Mouse (Mus musculus) lung, embryonic 14.5 days (tissue): Measurements from ENCODE around the gene Pygl. TPM values are rescaled to one million over a fixed set of nuclear protein-coding genes. Genes with fewer than 3 reads are reported as not detected.
"Not testable (repeated sequence)": the region's sequence is repeated elsewhere in the genome, so short reads cannot be mapped to it uniquely, and the experiment has no call there.

Experiments used
- ATAC-seq: fragments of 200-750 bp; cut with Nextera tagmentation; 2 replicates; pipeline ENCODE4 v1.8.0; 2017; ENCODE audit warnings: mild to moderate bottlenecking, moderate TSS enrichment, moderate library complexity; ENCODE audit not compliant: insufficient read depth
- DNase-seq: peaks from one replicate; pipeline ENCODE4 v3.0.0-alpha.2; 2015
- H3K27ac ChIP-seq: fragments of 300-500 bp; sonication (generic); 2 replicates; pipeline ENCODE4 v1.5.1; 2014; ENCODE audit warnings: low read depth, mild to moderate bottlenecking, moderate library complexity
- H3K27me3 ChIP-seq: fragments of 300-500 bp; sonication (generic); 2 replicates; pipeline ENCODE4 v1.6.1; 2014; ENCODE audit warnings: low read length, control low read depth; ENCODE audit not compliant: insufficient read depth
- H3K36me3 ChIP-seq: fragments of 300-500 bp; sonication (generic); 2 replicates; pipeline ENCODE4 v1.6.1; 2014; ENCODE audit warnings: control low read depth; ENCODE audit not compliant: insufficient read depth
- H3K4me1 ChIP-seq: fragments of 300-500 bp; sonication (generic); 2 replicates; pipeline ENCODE4 v1.6.1; 2014; ENCODE audit warnings: antibody characterized with exemption, control low read depth; ENCODE audit not compliant: insufficient read depth
- H3K4me2 ChIP-seq: fragments of 300-500 bp; sonication (generic); 2 replicates; pipeline ENCODE4 v1.6.1; 2014; ENCODE audit warnings: mild to moderate bottlenecking
- H3K4me3 ChIP-seq: fragments of 300-500 bp; sonication (generic); 2 replicates; pipeline ENCODE4 v1.5.1; 2014; ENCODE audit warnings: low read depth, low read length
- H3K9ac ChIP-seq: fragments of 300-500 bp; sonication (generic); 2 replicates; pipeline ENCODE4 v1.6.1; 2014
- H3K9me3 ChIP-seq: fragments of 300-500 bp; sonication (generic); 2 replicates; pipeline ENCODE4 v1.6.1; 2016; ENCODE audit warnings: low read depth, low read length, control low read depth
- CTCF ChIP-seq: IDR thresholded peaks from 2 replicates; pipeline ENCODE4 v1.5.1; 2016; ENCODE audit warnings: antibody characterized with exemption, low read depth
- WGBS: fragments of 180-500 bp; shearing (Covaris S2); extraction: QIAGEN DNeasy Blood & Tissue Kit; methylation state at CpG from one replicate; pipeline ENCODE4 v1.1.7; 2014; 5-methylcytosine and 5-hydroxymethylcytosine counted together
- polyA plus RNA-seq: library from polyadenylated mRNA; unstranded; fragments of >200 nt; fragmentation: Nextera tagmentation; extraction: Ambion mirVana; gene quantifications from 2 replicates; pipeline ENCODE4 v1.2.1, GENCODE M21; 2014

The Pygl gene
- polyA plus RNA-seq, 1 experiment from 2014 or later = 39.0 TPM

DNA sequence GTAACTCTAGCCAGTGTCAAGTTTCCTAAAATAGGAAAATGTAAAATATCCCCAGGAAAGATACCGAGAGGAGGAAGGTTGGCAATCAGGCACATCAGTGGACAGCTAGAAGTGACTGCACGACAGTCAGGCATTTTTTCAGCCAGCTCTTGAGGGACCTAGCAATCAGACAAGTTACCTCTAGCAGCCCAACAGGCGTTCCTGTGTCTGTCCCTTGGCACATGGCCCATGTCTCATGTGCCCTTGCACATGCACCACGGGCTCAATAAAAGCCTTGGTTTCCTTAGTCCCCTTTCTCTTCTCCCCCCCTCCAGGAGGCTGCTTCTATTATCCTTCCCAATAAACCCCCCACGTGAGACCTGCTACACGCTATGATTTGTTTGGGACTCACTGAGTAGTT is 75.1 kb downstream of the Pygl start:
- no peak overlapping the region for H3K4me3 ChIP-seq
- 73% methylated on average over 6 of the region's 6 CpGs for WGBS
- no peak overlapping the region for H3K27ac ChIP-seq
- H3K9ac ChIP-seq = no peak overlapping the region
- no peak for TF ChIP-seq CTCF
- ATAC-seq = no peak
- no peak for DNase-seq
- H3K9me3 ChIP-seq = no peaks in the 10 kb centered on the region
- H3K4me2 ChIP-seq = no peak overlapping the region
- no peaks in the 10 kb centered on the region for H3K27me3 ChIP-seq
- 0 out of 2 replicates have a peak, but pooled peaks cover 1% of the 10 kb centered on the region for H3K4me1 ChIP-seq
- H3K36me3 ChIP-seq = no peaks in the 10 kb centered on the region

DNA sequence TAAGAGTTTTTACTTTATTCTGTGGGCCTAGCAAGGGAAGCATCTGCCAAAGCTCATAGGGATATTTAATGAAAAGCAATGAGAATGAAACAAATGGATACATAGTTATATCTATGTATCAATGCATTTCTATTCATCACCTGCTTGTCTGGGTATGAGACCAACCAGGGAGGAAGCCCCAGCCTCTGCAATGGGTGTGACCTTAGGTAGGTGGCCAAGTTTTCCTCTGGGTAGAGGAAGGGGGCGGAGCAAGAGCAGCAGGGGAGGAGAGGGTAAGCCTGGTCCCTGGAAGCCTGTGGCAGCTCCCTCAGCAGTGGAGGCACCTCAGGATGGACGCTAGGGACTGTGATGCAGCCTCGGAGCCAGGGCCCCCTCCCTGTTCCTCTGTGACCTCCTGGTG is 77.4 kb downstream of the Pygl start, which contains the start of gene Abhd12b:
Gene Abhd12b, plus strand, starts transcription at position 301 of the 400 bp plus-strand sequence.
- Histone ChIP-seq H3K27me3 (no peaks in the 10 kb centered on the region), H3K9ac (no peak within 1 kb of the TSS), H3K4me2 (no peak within 1 kb of the TSS), H3K4me3 (no peak within 1 kb of the TSS), H3K4me1 (0 out of 2 replicates have a peak, but pooled peaks cover 1% of the 10 kb centered on the region), H3K36me3 (no peaks in the 10 kb centered on the region), H3K27ac (no peak within 1 kb of the TSS), H3K9me3 (no peaks in the 10 kb centered on the region)
- 55% methylated on average over 3 of the region's 3 CpGs for WGBS
- no peak for DNase-seq
- no peak for ATAC-seq
- TF ChIP-seq CTCF = no peak

DNA sequence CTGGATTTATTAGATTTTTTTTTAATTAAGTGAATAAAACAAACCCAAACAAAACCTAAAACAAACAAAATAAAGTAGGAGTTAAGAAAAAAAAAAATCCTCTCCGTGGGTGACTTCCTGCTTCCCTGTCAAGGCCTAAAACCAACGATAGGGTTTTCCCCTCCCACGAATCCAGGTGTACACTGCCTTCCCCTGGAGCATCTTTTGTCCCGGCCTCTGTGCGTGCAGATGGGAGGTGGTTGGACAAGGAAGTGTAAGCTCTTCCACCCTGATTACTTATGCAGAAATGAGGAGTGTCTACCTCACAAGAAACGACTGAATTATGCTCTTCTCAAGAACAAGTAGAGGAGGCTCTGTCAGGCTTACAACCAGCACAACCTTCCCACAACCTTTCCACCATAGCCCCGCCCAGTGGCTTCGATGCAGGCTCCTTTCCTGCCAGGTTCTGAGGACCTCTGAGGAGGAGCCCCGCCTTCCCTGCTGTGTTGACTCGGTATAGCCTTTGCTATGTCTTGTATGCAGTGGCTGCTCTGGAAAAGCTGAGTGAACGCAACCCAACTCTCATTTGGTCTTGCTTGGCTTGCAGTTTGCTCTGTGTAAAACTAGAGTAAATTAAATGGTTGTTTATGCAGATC is 82.5 kb downstream of the Pygl start:
- DNase-seq (peak; percentile 45), ATAC-seq (no peak)
- peaks cover 13% of the 10 kb centered on the region for H3K4me1 ChIP-seq
- H3K9ac ChIP-seq = peak overlapping the region; percentile 26; the same call in 1 of the 2 replicates
- no peak overlapping the region; the same call in 1 of the 2 replicates for H3K27ac ChIP-seq
- WGBS = 13% methylated on average over 11 of the region's 11 CpGs
- H3K4me2 ChIP-seq = peak overlapping the region; percentile 62
- no peaks in the 10 kb centered on the region for H3K27me3 ChIP-seq
- H3K4me3 ChIP-seq = peak overlapping the region; percentile 29
- TF ChIP-seq CTCF = no peak
- H3K36me3 ChIP-seq = no peaks in the 10 kb centered on the region
- H3K9me3 ChIP-seq = no peaks in the 10 kb centered on the region

DNA sequence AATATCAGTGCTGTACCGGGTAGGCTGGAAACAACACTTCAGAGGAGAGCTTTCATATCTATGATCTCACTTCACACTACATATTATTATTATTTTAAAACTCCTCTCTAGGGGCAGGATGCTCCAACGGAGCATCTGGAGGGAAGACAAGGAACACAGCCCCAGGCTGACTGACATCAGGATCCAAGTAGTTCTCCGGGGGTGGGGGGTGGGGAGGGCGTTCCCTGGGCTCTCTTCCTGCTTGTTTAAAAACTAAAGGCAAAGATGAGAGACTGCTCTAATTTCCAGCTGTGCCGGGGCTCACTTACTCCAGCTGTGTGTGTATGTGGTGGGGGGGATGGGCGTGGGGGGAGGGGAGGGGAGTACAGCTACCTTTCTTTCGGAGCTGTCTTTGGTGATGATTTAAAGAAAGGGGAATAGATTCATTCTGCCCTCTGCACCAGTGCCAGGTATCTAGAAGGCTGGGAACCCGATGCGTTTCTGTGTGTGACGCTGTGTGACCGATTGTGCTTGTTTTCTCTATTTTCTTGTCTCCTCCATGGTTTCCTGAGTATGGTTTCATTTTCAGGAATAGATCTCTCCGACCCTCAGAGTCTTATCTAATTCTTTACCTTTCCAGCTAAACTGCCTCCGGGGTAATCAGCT is 83.2 kb downstream of the Pygl start:
- Histone ChIP-seq H3K9me3 (no peaks in the 10 kb centered on the region), H3K36me3 (no peaks in the 10 kb centered on the region), H3K4me3 (peak overlapping the region; percentile 29), H3K27ac (peak overlapping the region; percentile 36; the same call in 1 of the 2 replicates), H3K4me1 (peaks cover 13% of the 10 kb centered on the region), H3K27me3 (no peaks in the 10 kb centered on the region), H3K9ac (peak overlapping the region; percentile 26; the same call in 1 of the 2 replicates), H3K4me2 (peak overlapping the region; percentile 62)
- ATAC-seq = peak; percentile 56; the same call in 1 of the 2 replicates
- TF ChIP-seq CTCF = no peak
- WGBS = 6% methylated on average over 13 of the region's 13 CpGs
- peak; percentile 69 for DNase-seq

DNA sequence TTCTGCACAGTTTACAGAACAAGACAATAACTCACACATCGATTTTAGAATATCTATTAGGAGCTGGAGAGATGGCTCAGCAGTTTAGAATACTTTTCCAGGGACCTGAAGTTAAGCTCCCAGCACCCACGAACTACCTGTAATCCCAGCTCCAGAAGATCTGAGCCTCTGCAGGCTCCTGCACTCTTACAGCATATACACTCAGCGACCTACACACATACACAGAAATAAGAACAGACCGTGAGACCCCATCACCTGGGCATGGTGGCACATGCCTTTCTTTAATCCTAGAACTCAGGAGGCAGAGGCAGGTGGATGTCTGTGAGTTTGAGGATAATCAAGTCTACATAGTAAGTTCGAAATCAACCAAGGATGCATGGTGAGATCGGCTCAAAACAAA is 85.7 kb downstream of the Pygl start:
- Histone ChIP-seq H3K36me3 (no peaks in the 10 kb centered on the region), H3K9ac (no peak overlapping the region), H3K4me1 (peaks cover 13% of the 10 kb centered on the region), H3K4me2 (no peak overlapping the region), H3K27ac (no peak overlapping the region), H3K4me3 (no peak overlapping the region), H3K9me3 (no peaks in the 10 kb centered on the region), H3K27me3 (no peaks in the 10 kb centered on the region)
- 86% methylated on average over 6 of the region's 6 CpGs for WGBS
- no peak for TF ChIP-seq CTCF
- DNase-seq = no peak
- no peak for ATAC-seq

DNA sequence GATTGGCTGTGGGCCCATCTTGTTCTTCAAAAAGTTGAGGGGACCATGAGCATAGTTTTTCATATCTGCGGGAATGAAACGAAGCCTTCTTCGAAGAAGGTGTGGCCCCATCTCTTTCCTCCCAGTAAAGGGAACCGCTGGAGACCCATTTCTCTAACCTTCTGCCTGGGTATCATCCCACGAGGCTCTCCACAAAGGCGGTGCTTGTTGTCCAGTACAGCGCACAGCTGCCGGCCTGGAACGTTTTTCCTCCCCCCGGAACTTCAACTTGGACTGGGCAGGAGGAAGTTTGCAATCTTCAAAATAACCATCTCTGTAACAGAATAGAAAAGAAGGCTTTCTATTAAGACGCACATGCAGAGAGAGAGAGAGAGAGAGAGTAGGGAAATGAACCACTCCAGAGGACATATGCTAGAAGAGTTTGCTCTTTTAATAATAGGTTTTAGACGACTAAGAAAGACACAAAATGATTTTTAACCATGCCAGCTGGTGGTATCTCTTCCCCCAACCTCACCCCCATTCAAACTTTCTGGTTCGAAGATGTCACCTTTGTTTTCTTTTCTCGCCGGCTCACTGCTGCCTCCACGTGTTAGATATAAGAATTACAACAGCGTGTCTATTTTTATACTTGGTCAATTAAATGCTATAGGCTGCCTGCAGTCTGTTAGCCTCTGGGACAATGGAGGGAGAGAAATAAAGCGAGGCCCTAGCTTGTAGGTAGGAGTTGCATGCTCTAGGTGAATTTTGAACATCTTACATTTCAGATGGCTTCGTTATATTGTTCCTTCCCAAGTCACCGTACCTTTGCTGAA is 86.4 kb downstream of the Pygl start:
- Histone ChIP-seq H3K27me3 (no peaks in the 10 kb centered on the region), H3K4me3 (no peak overlapping the region), H3K9ac (no peak overlapping the region), H3K9me3 (no peaks in the 10 kb centered on the region), H3K4me2 (peak overlapping the region; percentile 30; the same call in 1 of the 2 replicates), H3K4me1 (peaks cover 13% of the 10 kb centered on the region), H3K27ac (peak overlapping the region; percentile 91), H3K36me3 (no peaks in the 10 kb centered on the region)
- DNase-seq (peak; percentile 89), ATAC-seq (no peak)
- 29% methylated on average over 20 of the region's 20 CpGs for WGBS
- peak; percentile 82 for TF ChIP-seq CTCF

DNA sequence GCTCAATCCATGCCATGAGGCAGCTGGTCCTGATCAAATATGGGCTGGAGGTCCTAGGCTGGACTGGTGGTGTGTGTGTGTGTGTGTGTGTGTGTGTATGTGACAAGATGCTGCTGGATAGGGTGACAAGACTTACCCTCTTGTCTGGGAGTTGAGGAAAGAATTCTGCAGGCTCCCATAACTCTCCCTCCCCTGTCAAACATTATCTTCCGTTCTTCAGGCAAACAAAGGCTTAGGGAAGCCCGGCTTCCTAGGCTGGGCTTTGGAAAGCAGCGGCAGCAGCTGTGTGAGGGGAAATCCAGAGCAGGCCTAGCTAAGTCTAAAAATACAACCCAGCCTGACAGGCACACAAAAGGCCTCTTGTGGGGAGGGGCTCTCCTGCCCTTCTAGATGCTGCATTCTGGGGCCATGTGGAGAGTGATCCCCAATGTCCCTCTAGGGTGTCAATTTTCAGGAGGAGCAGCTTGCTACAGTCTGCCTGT is 87.1 kb downstream of the Pygl start:
- not testable (repeated sequence) for H3K36me3 ChIP-seq, H3K4me2 ChIP-seq, H3K9me3 ChIP-seq, H3K4me3 ChIP-seq, H3K27me3 ChIP-seq, H3K9ac ChIP-seq
- Histone ChIP-seq H3K27ac (peak overlapping the region; percentile 91), H3K4me1 (peaks cover 13% of the 10 kb centered on the region)
- WGBS = 4% methylated on average over 3 of the region's 3 CpGs
- peak; percentile 88 for ATAC-seq
- peak; percentile 87 for DNase-seq
